Mouse (Mus musculus): Measurements from ENCODE around the gene Stk11. TPM values are rescaled to one million over a fixed set of nuclear protein-coding genes. Genes with fewer than 3 reads are reported as not detected.
A peak's percentile ranks its signal among the peaks of the same experiment; 100 is the strongest.

Stk11 gene
- total RNA-seq (2021), result 100 to 1,000 TPM; 108 to 109 TPM
- long read RNA-seq, experiment 1, transcript Stk11-201 (10 exons, 2,566 nt), result major isoform, 14 of 19 reads
- long read RNA-seq, experiment 1, partial matches to known transcripts, result 0 of 19 reads
- long read RNA-seq, experiment 1, other reads (novel, unspliced or antisense), result 4 of 19 reads
- long read RNA-seq, experiment 2, transcript Stk11-201 (10 exons, 2,566 nt), result major isoform, 13 of 17 reads
- long read RNA-seq, experiment 2, partial matches to known transcripts, result 3 of 17 reads
- long read RNA-seq, experiment 2, other reads (novel, unspliced or antisense), result 0 of 17 reads

DNA sequence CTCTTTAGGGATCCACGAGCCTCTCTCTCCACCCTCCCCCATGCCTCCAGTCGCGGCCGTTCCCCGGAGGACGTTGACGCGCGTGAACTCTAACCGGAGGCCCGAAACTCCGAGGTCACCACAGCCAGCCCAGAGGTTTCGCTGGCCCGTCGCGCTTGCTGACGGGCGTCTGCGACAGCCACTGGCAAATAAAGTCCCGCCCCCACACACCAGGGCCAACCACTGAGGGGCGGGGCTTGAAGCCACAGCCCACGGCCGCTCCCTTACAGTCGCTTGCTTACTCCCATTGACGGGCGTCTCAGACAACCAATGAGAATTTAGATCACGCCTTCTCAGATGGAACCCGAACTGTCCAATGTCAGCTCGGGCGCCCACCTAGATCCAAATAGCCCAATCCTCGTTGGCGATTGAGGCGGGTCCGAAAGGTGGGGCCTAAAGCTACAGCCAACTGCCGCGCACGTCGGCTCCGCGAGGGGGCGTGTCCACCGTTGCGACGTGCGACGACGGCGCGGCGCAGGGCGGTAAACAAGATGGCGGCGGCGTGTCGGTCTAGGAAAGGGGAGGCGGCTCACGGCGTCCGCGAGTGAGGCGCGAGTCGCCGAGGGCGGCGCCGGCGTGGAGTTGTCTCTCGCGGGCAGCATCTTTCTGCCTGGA, at the start of gene Stk11:
Stk11 (plus strand) TSS at position 514 of the 654 bp plus-strand sequence.
- DNase-seq (ENCODE audit: low spot score in 2 of 2), result peak; percentile 99 to 100

DNA sequence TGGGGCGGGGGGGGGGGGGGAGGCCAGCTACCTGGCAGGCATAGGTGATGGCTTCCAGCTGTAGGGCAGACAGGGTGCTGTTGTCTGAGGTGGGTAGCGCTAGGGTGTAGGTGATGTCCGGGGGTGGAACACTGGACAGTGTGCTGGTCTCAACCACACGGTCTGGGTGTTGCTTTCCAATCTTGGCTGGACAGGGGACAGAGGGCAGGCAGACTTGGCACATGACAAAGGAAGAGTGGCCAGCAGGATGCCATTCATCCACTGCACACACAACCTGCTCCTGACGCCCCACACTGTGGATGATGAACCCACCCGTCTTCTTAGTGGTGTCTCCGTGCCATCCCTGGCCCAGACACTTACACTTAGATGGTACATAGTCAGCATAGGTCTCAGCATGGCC, 46.4 kb upstream of the Stk11 start:
- DNase-seq (ENCODE audit: low spot score in 2 of 2), result no peak

DNA sequence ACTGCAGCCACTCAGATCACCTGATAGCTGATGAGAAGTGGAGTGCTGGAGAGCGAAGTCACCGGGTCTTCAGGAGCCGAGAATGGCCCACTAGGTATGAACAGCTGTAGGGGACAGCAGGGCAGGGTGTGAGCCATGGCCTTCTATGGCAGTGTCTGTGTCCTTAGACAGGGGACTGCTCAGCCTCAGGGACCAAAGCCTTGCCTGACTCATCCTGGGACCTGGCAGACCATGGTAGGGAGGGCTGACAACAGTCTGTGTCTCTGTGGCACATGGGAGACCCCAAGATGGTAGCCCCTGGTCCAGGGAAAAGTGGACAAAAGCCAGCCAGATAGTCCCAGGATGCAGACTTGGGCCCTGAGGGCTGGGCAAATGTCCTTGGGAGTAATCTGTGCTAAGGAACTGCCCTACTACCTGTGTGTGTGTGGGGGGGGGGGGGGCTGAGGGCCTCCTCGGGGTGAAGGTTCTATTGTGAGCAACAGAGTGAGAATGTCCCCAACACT, 45.6 kb upstream of the Stk11 start:
- DNase-seq (ENCODE audit: low spot score in 2 of 2), result no peak

DNA sequence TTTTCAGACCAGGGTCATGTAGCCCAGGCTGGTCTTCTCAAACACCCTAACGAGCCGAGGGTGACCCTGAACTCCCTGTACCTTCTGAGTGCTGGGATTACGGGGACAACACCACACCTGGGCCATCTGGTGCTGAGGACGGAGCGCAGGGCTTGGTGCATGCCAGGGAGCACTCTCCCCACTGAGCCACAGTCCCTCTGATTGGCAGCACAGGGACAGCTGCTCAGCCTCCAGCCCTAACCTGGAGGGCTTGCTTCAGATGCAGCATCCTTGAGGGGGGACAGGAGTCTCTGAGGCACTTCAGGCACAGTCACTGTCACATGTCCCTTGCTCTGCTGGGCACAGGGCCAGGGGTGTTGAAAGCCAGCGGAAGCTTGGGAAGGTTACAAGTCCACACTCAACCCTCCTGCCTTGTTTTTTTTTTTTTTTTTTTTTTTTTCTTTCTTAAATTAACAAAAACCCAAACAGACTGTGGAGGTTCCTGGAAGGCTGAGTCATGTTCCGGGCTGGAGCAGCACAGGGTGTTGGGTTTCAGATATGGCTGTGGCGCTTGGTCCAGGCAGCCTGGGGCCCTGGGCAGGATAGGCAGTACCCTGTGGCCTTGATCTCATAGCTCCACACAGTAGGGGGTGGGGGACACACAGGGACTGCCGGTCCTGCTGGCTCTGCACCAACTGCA, 44.6 kb upstream of the Stk11 start:
- peak; percentile 77 to 78 for DNase-seq (ENCODE audit: low spot score in 2 of 2)

DNA sequence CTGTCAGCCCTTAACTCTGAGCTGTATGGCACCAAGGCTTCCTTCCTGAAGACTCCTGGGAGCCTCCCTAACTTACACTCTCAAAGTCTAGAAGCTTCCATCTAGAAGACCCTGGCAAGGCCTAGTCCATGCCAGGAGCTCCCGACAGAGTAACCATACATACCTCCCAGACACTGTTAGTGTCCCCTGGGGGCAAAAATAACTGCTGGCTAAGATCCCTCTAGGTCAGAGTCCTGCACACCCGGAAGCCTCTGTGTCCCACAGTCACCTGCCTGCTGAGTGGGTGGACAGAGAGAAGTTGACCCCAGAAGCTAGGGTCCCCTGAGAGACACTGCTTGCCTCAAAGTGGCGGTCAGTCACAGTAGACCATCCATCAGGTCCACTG, 44.1 kb upstream of the Stk11 start:
- DNase-seq (ENCODE audit: low spot score in 2 of 2), result no peak

DNA sequence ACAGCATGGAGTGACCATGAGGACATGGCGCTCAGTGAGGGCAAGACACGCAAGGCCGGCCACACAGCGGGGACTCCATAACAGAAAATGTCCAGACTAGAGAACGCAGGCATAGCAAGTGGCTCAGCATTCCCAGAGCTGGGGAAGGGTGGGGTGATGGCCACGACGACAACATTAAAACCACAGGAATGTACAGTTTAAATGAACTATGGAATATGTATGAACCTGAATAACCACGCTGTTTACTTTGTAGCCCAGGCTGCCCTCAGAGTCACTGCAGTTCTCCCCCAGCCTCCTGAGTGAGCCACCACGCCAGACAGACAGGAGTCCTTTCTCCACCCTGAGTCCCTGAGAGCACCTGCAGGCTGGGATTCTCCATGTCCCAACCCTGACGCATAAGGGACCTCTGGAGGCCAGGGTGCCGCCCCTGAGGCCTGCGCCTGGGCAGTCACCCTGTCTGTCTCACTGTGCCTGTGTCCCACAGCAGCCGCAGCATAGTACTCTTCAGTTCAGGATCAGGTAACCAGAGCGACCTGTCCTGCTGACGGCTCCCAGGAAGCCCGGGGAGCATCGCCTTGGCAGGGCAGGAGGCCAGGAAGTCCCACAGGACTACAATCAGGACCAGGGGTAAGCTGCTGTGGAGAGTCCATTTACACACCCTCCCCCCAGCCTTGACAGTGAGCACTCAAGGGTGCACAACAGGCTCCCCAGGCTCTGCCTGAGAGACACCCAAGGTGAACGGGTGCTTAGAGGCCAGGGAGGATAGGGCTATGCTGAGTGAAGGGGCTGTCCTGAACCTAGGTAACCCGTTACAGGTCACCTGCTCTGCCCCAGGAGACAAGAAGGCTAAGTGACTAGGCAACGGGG, 42.7 kb upstream of the Stk11 start:
- DNase-seq (ENCODE audit: low spot score in 2 of 2), result no peak

DNA sequence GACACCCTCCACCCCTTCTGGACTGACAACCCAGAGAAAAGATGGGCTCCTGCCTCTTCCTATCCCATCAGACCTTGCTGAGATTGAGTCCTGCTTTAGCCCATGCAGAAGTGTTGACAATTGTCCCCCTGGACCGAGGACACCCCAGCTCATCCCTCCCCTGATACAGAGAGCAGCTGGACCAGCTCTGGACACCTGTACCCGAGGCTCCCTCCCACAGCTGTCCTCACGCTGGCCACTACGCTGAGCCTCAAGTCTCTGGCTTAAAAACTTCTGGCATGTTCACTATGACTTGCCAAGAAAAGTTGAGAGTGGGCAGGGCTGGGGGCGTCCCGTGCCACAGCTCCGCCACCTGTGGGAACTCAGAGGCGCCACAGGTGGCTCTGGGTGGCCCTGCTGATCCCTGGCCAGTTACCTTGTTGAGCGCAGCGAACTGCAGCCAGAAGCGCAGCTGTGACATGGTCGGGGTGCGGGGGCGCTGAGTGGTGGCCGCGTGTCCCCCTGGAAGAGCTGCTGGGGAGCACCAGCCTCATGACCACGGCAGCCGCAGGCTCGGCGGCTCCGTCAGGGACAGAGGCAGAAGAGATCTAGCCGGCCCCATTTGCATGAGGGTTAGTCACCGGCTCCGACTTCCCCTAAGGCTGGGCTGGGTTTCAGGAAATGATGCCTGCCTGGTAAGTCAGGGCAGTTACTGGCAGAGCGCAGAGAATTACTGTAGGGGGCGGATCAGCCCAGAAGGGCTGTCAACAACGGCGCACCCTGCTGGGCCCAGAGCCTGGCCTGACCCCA, 40.6 kb upstream of the Stk11 start:
- peak; percentile 48 to 51 for DNase-seq (ENCODE audit: low spot score in 2 of 2)

DNA sequence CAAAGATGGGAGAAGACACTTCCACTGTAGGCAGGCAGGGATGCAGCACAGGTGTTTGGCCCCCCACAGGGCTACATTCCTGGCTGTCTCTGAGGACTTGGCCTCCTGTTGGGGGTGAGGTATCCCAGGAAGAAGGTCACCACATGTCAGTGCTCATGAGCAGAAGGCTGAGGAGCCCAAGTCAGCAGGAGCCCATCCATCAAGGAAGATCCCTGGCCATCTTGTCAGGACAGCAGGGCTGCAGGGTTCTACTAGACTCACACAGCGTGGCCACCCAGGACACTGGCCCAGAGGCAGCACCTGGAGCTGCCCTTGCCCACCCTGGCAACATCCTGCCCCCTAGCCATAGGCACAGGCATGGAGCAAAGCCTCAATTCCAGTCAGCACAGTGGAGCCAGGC, 39.7 kb upstream of the Stk11 start:
- no peak for DNase-seq (ENCODE audit: low spot score in 2 of 2)

DNA sequence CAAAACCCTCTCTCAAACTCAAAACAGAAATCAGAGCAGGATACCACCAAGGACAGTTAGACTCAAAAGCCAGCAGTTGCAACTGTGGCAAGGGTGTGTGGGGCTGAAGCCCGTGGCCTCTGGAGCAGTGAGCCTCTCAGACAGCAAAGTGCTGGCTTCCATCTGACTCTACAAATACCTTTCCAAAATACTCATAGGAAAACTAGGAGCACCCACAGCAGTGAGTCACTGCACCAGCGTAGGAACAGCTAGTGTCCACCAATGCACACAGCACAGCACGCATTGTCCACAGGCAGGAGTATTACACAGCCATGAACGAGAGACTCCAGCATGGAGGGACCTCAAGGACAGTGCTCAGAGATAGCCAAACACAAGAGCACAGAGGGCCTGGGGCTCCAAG, 39.2 kb upstream of the Stk11 start:
- no peak for DNase-seq (ENCODE audit: low spot score in 2 of 2)

DNA sequence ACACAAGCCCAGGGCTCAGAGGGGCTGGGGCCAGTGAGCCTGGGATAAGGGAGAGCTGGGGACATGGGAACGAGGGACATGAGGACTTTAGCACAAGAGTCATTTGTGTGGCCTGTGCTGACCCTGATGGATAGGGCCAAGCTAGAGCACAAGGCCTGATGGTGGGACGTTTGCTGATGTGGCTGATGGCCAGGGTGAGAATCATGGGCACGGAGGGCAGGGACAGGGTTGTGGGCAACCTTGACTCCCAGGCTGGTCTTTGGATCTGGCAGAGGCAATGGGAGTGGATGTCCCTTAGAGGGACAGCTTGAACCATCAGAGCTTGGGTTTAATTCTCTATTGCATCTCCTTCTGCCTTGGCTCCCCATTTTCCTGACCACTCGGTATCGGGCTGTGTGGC, 38.3 kb upstream of the Stk11 start:
- DNase-seq (ENCODE audit: low spot score in 2 of 2), result no peak

DNA sequence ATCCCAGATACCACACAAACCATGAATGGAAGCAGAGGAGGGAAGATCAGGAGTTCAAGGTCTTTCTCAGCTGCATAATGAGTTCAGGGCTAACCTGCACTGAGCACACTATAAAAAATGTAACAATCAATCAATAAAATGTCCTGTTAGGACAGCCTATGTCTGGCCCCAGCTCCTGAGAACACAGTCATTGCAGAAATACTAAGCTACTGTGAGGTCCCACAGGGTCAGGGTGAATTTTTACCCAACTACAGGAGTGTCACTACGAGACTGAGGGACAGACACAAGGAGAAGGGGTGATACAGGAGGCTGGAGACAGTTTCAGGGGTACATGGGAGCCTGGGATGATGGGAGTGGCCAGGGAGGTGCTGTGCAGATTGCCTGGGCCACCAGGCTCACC, 37.2 kb upstream of the Stk11 start:
- no peak for DNase-seq (ENCODE audit: low spot score in 2 of 2)

DNA sequence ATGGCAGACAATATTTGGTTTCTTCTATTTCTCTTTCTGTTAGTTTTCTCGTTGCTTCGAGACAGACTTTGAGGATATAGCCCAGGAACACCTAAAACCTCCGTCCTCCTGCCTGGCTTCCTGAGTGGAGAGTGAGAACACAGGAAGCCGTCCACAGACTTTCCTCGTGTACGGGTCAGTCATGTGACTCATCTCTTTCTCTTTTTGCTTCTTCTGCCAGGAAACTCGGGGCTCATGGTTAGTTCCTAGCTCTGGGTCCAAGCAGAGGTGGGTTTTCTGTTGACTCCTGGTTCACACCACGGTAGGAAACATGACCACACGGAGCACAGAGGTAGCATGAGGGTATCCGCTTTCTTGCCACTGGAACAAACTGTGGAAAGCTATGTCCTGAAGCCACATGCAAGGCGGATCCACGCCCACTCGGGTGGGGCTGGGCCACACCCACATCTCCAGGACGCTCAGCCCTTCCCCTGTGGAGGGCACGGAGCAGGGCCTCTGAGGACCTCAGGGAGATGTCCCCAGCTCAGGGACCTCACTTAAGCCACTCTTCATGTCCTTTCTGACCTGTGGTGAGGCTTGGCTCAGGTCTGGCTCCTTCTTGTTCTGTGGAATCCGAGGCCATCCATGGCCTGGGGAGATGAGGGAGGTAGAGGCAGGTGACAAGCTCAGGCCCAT, 35.1 kb upstream of the Stk11 start:
- DNase-seq (ENCODE audit: low spot score in 2 of 2), result no peak

DNA sequence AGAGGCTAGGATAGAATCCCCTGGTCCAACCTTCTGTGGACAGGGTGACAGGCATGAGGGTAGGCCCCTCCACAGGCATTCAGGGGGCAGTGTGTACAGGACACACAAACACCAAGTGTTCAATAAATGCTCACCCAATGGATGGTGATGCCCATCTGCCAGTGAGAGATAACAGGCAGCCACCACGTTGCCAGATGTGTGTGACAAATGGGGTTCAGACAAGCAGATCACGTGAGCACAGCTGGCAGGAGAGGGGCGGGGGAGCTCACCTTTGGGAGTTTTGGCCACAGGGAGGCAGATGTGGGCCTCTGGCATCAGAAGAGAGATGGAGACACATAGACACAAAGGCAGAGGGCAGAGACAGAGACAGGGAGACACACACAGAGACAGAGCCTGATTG, 34.5 kb upstream of the Stk11 start:
- DNase-seq (ENCODE audit: low spot score in 2 of 2), result no peak

DNA sequence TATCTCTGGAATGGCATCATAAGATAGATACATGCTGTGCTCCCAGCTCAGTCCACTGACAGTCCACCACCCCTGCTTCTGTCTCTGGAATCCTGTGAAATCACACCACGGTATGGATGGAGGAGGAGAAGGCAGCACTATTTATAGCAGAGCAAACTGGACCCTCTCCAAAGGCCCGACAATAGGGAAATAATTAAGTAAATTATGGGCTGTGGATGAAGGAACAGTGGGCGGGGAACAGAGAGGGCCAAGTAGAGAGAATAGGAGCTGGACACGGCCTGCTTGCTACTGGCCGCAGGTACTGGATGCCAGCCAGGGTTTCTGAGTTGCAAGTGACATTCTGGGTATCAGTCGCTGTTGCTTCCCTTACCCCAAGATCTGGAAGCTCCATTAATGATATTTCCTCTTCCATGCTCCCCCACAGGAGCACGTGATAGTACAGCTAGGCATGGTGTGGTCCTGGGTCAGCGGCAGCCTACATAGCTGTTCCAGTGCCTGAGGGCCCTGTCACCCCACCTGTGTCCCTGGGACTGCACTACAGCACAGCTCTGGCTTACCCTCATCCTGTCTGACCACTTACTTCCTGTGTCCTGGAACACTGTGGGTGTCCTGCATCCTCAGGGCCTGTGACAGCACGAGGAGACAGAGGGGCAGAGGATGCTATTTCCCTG, 30.7 kb upstream of the Stk11 start:
- DNase-seq (ENCODE audit: low spot score in 2 of 2), result peak; percentile 26 to 32

DNA sequence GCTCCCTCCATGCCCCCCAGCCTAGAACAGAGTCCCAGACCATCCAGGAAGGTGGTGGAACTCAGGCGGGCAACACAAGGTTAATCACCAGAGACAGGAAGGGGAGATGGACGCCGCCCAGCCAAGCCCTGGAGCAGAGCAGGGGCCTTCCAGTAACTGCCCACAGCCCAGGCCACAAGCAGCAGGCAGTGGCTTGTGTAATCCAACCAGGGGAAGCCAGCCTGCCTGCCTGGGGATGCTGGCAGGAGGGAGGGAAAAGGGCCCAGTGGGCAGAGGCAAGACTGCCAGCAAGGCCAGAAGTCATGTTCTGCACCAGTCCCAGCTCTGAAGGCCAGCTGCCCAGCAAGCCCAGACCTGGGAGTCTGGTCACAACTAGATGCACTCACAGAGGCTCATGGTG, 28.8 kb upstream of the Stk11 start:
- no peak for DNase-seq (ENCODE audit: low spot score in 2 of 2)

DNA sequence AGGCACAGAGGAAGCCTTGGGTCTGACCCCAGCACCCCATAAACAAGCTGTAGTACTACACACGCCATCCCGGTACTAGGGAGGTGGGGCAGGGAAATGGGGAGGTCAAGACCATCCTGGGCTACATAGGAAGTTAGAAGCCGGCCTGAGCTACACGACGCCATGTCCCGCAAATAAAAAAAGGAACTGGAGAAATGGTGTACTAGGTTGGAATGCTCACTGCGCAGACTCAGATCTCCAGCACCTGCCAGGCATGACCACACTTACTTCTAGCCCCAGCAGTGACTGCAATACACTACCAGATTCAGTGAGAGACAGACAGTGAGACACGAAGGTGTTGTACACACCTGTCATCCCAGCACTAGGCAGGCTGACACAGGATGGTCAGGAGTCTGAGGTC, 28.1 kb upstream of the Stk11 start:
- no peak for DNase-seq (ENCODE audit: low spot score in 2 of 2)

DNA sequence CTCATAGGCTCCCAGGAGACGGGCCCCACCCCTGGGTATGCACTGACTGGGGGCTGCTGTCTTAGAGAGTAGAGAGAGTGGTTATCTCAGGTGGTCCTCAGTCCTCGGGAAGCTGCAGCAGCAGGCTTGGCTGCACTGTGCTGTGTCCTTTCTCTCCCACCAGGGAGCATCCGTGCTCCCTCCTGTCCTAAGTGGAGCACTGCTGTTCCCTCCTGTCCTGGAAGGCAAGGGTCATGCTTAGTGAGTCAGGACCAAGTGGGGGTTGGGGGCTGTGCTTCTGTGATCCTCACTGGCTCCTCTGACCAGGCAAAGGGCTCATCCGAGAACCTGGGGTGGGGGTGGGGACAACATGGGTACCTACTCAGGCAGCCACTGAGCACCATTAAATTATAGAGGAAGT, 26.5 kb upstream of the Stk11 start:
- no peak for DNase-seq (ENCODE audit: low spot score in 2 of 2)

DNA sequence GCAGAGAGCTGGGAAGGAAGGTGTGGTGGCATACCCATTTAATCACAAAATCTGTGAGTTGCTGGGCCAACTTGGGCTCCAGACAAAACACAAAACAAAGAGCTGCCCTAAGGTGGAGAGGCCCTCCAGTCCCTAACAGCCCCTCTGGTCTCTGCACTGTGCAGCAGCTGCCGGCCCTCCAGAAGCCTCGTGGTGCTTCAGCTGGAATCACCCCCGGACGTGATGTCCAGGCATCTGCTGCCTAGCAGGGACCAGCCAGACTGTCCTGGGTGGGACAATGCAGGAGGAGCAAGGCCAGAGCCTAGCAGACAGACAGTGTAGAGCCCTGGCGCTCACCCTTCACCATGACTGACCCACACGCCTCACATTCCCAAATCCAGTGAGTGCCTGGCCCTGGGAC, 24.1 kb upstream of the Stk11 start:
- no peak for DNase-seq (ENCODE audit: low spot score in 2 of 2)

DNA sequence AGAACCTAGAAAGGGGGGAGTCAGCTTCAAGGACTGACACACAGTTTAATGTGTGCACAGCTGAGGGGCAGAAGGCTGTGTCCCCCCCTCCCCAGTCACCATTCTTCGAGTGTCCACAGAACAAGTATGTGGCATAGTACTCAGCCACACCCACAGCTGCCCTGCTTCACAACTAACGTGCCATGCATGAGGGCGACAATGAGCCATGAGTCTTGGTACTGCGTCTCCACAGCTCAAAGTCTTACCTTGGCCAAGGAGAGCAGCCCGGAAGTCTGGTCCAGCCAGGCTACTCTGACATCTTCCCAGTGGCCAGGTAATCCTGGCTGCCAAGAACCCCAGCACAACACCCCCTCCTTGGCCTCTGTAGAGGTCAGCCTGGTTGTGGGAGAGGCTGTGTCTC, 22.9 kb upstream of the Stk11 start:
- DNase-seq (ENCODE audit: low spot score in 2 of 2), result no peak
